Mouse (Mus musculus) myocyte (in vitro differentiated cells): Measurements from ENCODE around the gene Frzb. TPM values are rescaled to one million over a fixed set of nuclear protein-coding genes. Genes with fewer than 3 reads are reported as not detected.
A peak's percentile ranks its signal among the peaks of the same experiment; 100 is the strongest.

Experiments
- H3K27me3 ChIP-seq: one replicate; pipeline ENCODE4 v1.6.1; 2011; ENCODE audit not compliant: control insufficient read depth, insufficient read depth, insufficient read length
- H3K36me3 ChIP-seq: one replicate; pipeline ENCODE4 v1.6.1; 2011; ENCODE audit not compliant: control insufficient read depth, insufficient read depth
- H3K4me2 ChIP-seq: one replicate; pipeline ENCODE4 v1.6.1; 2011; ENCODE audit warnings: low read depth, control low read depth
- H3K4me3 ChIP-seq: one replicate; pipeline ENCODE4 v1.5.1; 2011; ENCODE audit warnings: mild to moderate bottlenecking, control low read depth, moderate library complexity
- H3K79me2 ChIP-seq: one replicate; pipeline ENCODE4 v1.6.1; 2011; ENCODE audit not compliant: control insufficient read depth, insufficient read depth
- H3ac ChIP-seq: one replicate; pipeline ENCODE4 v1.6.1; 2011; ENCODE audit not compliant: control insufficient read depth, insufficient read length
- CEBPB ChIP-seq: IDR thresholded peaks from 2 replicates; pipeline ENCODE4 v1.6.1; 2011; ENCODE audit warnings: mild to moderate bottlenecking, moderate library complexity; ENCODE audit not compliant: poor library complexity, insufficient read depth, severe bottlenecking
- E2F4 ChIP-seq: IDR thresholded peaks from one replicate; pipeline ENCODE4 v1.6.1; 2011; ENCODE audit warnings: mild to moderate bottlenecking, control low read depth, moderate library complexity; ENCODE audit not compliant: insufficient read depth
- MAX ChIP-seq: IDR thresholded peaks from one replicate; pipeline ENCODE4 v1.6.1; 2011; ENCODE audit warnings: low read depth, mild to moderate bottlenecking, control low read depth
- MYOD1 ChIP-seq, 3 experiments: IDR thresholded peaks; one replicate each; pipeline ENCODE4 v1.6.1; 2011; ENCODE audit warnings: control low read depth in 2 of 3, low read depth in 2 of 3, mild to moderate bottlenecking in 2 of 3, moderate library complexity in 1 of 3; ENCODE audit not compliant: insufficient read length in 2 of 3, control insufficient read depth in 1 of 3
- MYOG ChIP-seq, 3 experiments: IDR thresholded peaks; one replicate each; pipeline ENCODE4 v1.6.1; 2011; ENCODE audit warnings: control low read depth in 2 of 3, low read depth in 2 of 3, mild to moderate bottlenecking in 2 of 3; ENCODE audit not compliant: insufficient read length in 2 of 3, control insufficient read depth in 1 of 3, insufficient read depth in 1 of 3
- POLR2A ChIP-seq: IDR thresholded peaks from one replicate; pipeline ENCODE4 v1.6.1; 2011; ENCODE audit warnings: low read depth, mild to moderate bottlenecking, control low read depth, moderate library complexity; ENCODE audit not compliant: insufficient read length
- POLR2AphosphoS2 ChIP-seq: IDR thresholded peaks from one replicate; pipeline ENCODE4 v1.6.1; 2011; ENCODE audit warnings: low read depth, control low read depth; ENCODE audit not compliant: insufficient read length
- REST ChIP-seq: IDR thresholded peaks from one replicate; pipeline ENCODE4 v1.6.1; 2011; ENCODE audit warnings: mild to moderate bottlenecking, control low read depth, moderate library complexity; ENCODE audit not compliant: insufficient read depth, insufficient read length
- SRF ChIP-seq: IDR thresholded peaks from one replicate; pipeline ENCODE4 v1.6.1; 2011; ENCODE audit warnings: low read depth; ENCODE audit not compliant: control insufficient read depth, insufficient read length
- TCF12 ChIP-seq: IDR thresholded peaks from one replicate; pipeline ENCODE4 v1.6.1; 2011; ENCODE audit warnings: mild to moderate bottlenecking, control low read depth; ENCODE audit not compliant: poor library complexity, insufficient read depth, severe bottlenecking
- TCF3 ChIP-seq: IDR thresholded peaks from one replicate; pipeline ENCODE4 v1.6.1; 2011; ENCODE audit warnings: low read depth, control low read depth; ENCODE audit not compliant: insufficient read length
- USF1 ChIP-seq: IDR thresholded peaks from one replicate; pipeline ENCODE4 v1.6.1; 2011; ENCODE audit warnings: low read depth, mild to moderate bottlenecking, control low read depth, moderate library complexity
- polyA plus RNA-seq: library from polyadenylated mRNA; unstranded; fragments of >200 nt; fragmentation: generic; extraction: Trizol; gene quantifications from one replicate; pipeline ENCODE4 v1.2.1, GENCODE M21; 2012; ENCODE audit warnings: missing spikeins

Gene Frzb
- polyA plus RNA-seq, 1 experiment, result 0.06 TPM

GRCm38 (mm10) chr2:80414387-80414786, 33.0 kb downstream of the Frzb start:
- no peaks in the 10 kb centered on the region for H3K79me2 ChIP-seq
- no peak overlapping the region for H3K4me2 ChIP-seq
- no peak overlapping the region for H3ac ChIP-seq
- TF ChIP-seq SRF (no peak), REST (no peak), MYOG (IDR thresholded peaks at IDR 0.05; ENCODE audit: control insufficient read depth in 1 of 3, insufficient read depth in 1 of 3, insufficient read length in 2 of 3, low read depth in 2 of 3) (no peak), USF1 (no peak), E2F4 (no peak)
- no peaks in the 10 kb centered on the region for H3K36me3 ChIP-seq
- no peaks in the 10 kb centered on the region for H3K27me3 ChIP-seq
- H3K4me3 ChIP-seq, result no peak overlapping the region

- Histone ChIP-seq H3ac (no peak overlapping the region), H3K79me2 (no peaks in the 10 kb centered on the region), H3K27me3 (no peaks in the 10 kb centered on the region), H3K36me3 (no peaks in the 10 kb centered on the region), H3K4me2 (peak overlapping the region; percentile 53), H3K4me3 (no peak overlapping the region)
- TF ChIP-seq E2F4 (no peak), MYOD1 (IDR thresholded peaks at IDR 0.05; ENCODE audit: control insufficient read depth in 1 of 3, insufficient read length in 2 of 3, low read depth in 2 of 3) (no peak), CEBPB (no peak)
Measured at GRCm38 (mm10) chr2:80413124-80413523, 34.3 kb downstream of the Frzb start.

GRCm38 (mm10) chr2:80409893-80410574, 37.4 kb downstream of the Frzb start:
- TF ChIP-seq MAX (no peak), TCF12 (no peak), CEBPB (no peak), TCF3 (no peak), REST (no peak)
- Histone ChIP-seq H3K36me3 (no peaks in the 10 kb centered on the region), H3K27me3 (no peaks in the 10 kb centered on the region), H3K79me2 (no peaks in the 10 kb centered on the region), H3K4me3 (no peak overlapping the region), H3ac (no peak overlapping the region), H3K4me2 (no peak overlapping the region)

GRCm38 (mm10) chr2:80404770-80405169, 42.7 kb downstream of the Frzb start:
- TF ChIP-seq MYOG (IDR thresholded peaks at IDR 0.05; ENCODE audit: control insufficient read depth in 1 of 3, insufficient read depth in 1 of 3, insufficient read length in 2 of 3, low read depth in 2 of 3) (no peak), SRF (no peak), POLR2A (no peak), MAX (no peak), MYOD1 (IDR thresholded peaks at IDR 0.05; ENCODE audit: control insufficient read depth in 1 of 3, insufficient read length in 2 of 3, low read depth in 2 of 3) (no peak), CEBPB (no peak), REST (no peak), TCF3 (no peak), POLR2AphosphoS2 (no peak), E2F4 (no peak), TCF12 (no peak), USF1 (no peak)
- Histone ChIP-seq H3ac (no peak overlapping the region), H3K36me3 (no peaks in the 10 kb centered on the region), H3K4me2 (no peak overlapping the region), H3K27me3 (no peaks in the 10 kb centered on the region), H3K4me3 (no peak overlapping the region), H3K79me2 (no peaks in the 10 kb centered on the region)

GRCm38 (mm10) chr2:80398595-80399099, 48.8 kb downstream of the Frzb start:
- Histone ChIP-seq H3K79me2 (no peaks in the 10 kb centered on the region), H3ac (no peak overlapping the region), H3K36me3 (no peaks in the 10 kb centered on the region), H3K27me3 (no peaks in the 10 kb centered on the region), H3K4me2 (no peak overlapping the region), H3K4me3 (no peak overlapping the region)
- TF ChIP-seq POLR2AphosphoS2 (no peak), POLR2A (no peak), TCF12 (no peak), MYOD1 (IDR thresholded peaks at IDR 0.05; ENCODE audit: control insufficient read depth in 1 of 3, insufficient read length in 2 of 3, low read depth in 2 of 3) (no peak), USF1 (no peak), REST (no peak)
